ENCODE assay signal across 22 mouse cellular contexts in genomic region chr12:111911796-111912195, GRCm38 (mm10). TPM values are rescaled to one million over a fixed set of nuclear protein-coding genes. Genes with fewer than 3 reads are reported as not detected.
A peak's percentile ranks its signal among the peaks of the same experiment; 100 is the strongest.
DNase-seq lines count a peak whose midpoint lies in the region; ATAC-seq and TF ChIP-seq lines count a peak whose summit lies in the region.
"Had no signal": no experiment of that assay in that cellular context is flagged by ENCODE, and none has a peak within 500 bp of the region (broad histone marks: within the 10 kb centered on the region; RNA-seq: fewer than 3 reads in every experiment).

No protein-coding gene starts in this region.

- no peaks in the 10 kb centered on the region for H3K79me2 ChIP-seq in heart, adult 2 months (replicated peaks; ENCODE audit: control insufficient read depth, insufficient read depth, low read length)

- intact Hi-C loops in heart, adult 2 months (cut with DNase I) = loop anchor here (2.0 kb wide), 1 partner anchor 33 kb away; no protein-coding TSS in a partner anchor

- no peak for TF ChIP-seq EP300 in heart, adult 2 months (IDR thresholded peaks at IDR 0.05; ENCODE audit: insufficient read depth, low read depth, low read length)

- TF ChIP-seq POLR2A in heart, adult 2 months (IDR thresholded peaks at IDR 0.05; ENCODE audit: insufficient read depth, low read depth, low read length) = no peak

- no peaks in the 10 kb centered on the region for H3K36me3 ChIP-seq in heart, adult 2 months (ENCODE audit: control insufficient read depth, insufficient read depth, low read length)
- no peaks in the 10 kb centered on the region for H3K36me3 ChIP-seq in splenic B cell, adult 2 months (ENCODE audit: control insufficient read depth, insufficient read depth, low read length, poor library complexity, severe bottlenecking)
- H3K36me3 ChIP-seq: embryonic facial prominence, embryonic 10.5 days; forebrain, embryonic 12.5 days; hindbrain, embryonic 15.5 days had no signal

- no peak for DNase-seq in heart, adult 2 months
- DNase-seq in heart, adult 18-20 months = no peak
- peak; percentile 60 for DNase-seq in CD4-positive, CD25-positive, alpha-beta regulatory T cell, adult 2 months (ENCODE audit: low read depth, low spot score)
- peak; percentile 48 for DNase-seq in splenic B cell, adult 2 months (ENCODE audit: low read depth, low spot score)
- DNase-seq in frontal cortex, adult 2 months (ENCODE audit: extremely low spot score in 1 of 2, low spot score in 1 of 2) = no peak
- DNase-seq: adrenal gland, postnatal 10 days; cerebellum, adult 2 months; heart, postnatal 4 days; kidney, adult 8-10 months; kidney, postnatal 14 days; lung, adult 18-20 months; lung, postnatal 14 days; right cerebral cortex, postnatal 14 days had no signal

- no peak overlapping the region for H3K4me3 ChIP-seq in heart, adult 2 months
- H3K4me3 ChIP-seq: embryonic facial prominence, embryonic 10.5 days; forebrain, embryonic 12.5 days; hindbrain, embryonic 15.5 days; layer of hippocampus, adult 2 months had no signal

- peaks cover 12% of the 10 kb centered on the region for H3K4me1 ChIP-seq in heart, adult 2 months (ENCODE audit: control insufficient read depth, insufficient read depth, low read length)

- no peaks in the 10 kb centered on the region for H3K27me3 ChIP-seq in heart, adult 2 months (ENCODE audit: control insufficient read depth, insufficient read depth, low read length)
- H3K27me3 ChIP-seq in splenic B cell, adult 2 months (ENCODE audit: control insufficient read depth, insufficient read depth, low read length, poor library complexity, severe bottlenecking) = no peaks in the 10 kb centered on the region
- H3K27me3 ChIP-seq: hindbrain, embryonic 15.5 days had no signal

- peak overlapping the region; percentile 10; the same call in 1 of the 2 replicates for H3K27ac ChIP-seq in heart, adult 2 months
- H3K27ac ChIP-seq: embryonic facial prominence, embryonic 10.5 days; forebrain, embryonic 12.5 days; hindbrain, embryonic 15.5 days; layer of hippocampus, adult 2 months had no signal

- peak; percentile 41 for ATAC-seq in inflammation-experienced regulatory T-cells, adult 6 months
- no peak for ATAC-seq in cerebellum, adult (ENCODE audit: insufficient number of reproducible peaks, low FRiP score, low TSS enrichment)
- ATAC-seq: midbrain, embryonic 16.5 days had no signal

- H3K9ac ChIP-seq in heart, adult 2 months (ENCODE audit: low read depth, low read length) = no peak overlapping the region
- H3K9ac ChIP-seq: forebrain, embryonic 12.5 days; hindbrain, embryonic 15.5 days had no signal

- no peak for TF ChIP-seq CTCF in heart, adult 2 months (IDR thresholded peaks at IDR 0.05)

- 84% methylated on average over 2 of the region's 2 CpGs for WGBS in heart, adult 2 months

RNA-seq across cellular contexts. Expression of gene Ppp1r13b, which starts 3.9 kb away (rescaled TPM):
- total RNA-seq in heart, adult 2 months (2021) = 10 to 100 TPM; 18.0 to 18.1 TPM
- 11.8 and 16.6 TPM in 2 replicates for polyA plus RNA-seq in heart, adult 2 months (2012; rRNA removed)
- total RNA-seq in heart, adult 18-20 months (2021) = 10 to 100 TPM; 16.9 to 17.8 TPM
- 10 to 100 TPM in 1 of 3 experiments, 1 to 10 TPM in 2; 4.1 to 12.6 (median 8.6) TPM for polyA plus RNA-seq in inflammation-experienced regulatory T-cells, adult 6 months (2017; shearing (Covaris generic))
- 37.6 and 37.9 TPM in 2 replicates for polyA plus RNA-seq in frontal cortex, adult 2 months (2012; rRNA removed)

RNA-seq across cellular contexts. Expression of gene Atp5mpl, which starts 55.0 kb away (rescaled TPM):
- total RNA-seq in heart, adult 2 months (2021) = 1,000 to 10,000 TPM; 1,131 to 1,298 TPM
- 163 and 316 TPM in 2 replicates for polyA plus RNA-seq in heart, adult 2 months (2012; rRNA removed)
- 1,000 to 10,000 TPM; 1,322 to 1,486 TPM for total RNA-seq in heart, adult 18-20 months (2021)
- 100 to 1,000 TPM; 235 to 309 (median 282) TPM for polyA plus RNA-seq in inflammation-experienced regulatory T-cells, adult 6 months (2017; shearing (Covaris generic))
- polyA plus RNA-seq in frontal cortex, adult 2 months (2012; rRNA removed) = 259 and 293 TPM in 2 replicates

RNA-seq across cellular contexts. Expression of gene Tdrd9, which starts 59.6 kb away (rescaled TPM):
- under 1 TPM in 1 of 2 experiments, not detected in 1; 0.09 TPM for total RNA-seq in heart, adult 2 months (2021)
- polyA plus RNA-seq in heart, adult 2 months (2012; rRNA removed) = 0.10 and 0.15 TPM in 2 replicates
- total RNA-seq in heart, adult 18-20 months (2021) = under 1 TPM; 0.22 to 0.54 TPM
- under 1 TPM in 1 of 3 experiments, not detected in 2; 0.10 TPM for polyA plus RNA-seq in inflammation-experienced regulatory T-cells, adult 6 months (2017; shearing (Covaris generic))
- polyA plus RNA-seq in frontal cortex, adult 2 months (2012; rRNA removed) = 0.84 and 1.3 TPM in 2 replicates
- total RNA-seq: neutrophil, adult 5-6 weeks had no signal
- polyA plus RNA-seq: spleen, adult 2 months had no signal

Comparison
In these comparisons a context has a peak if more than half of its experiments do, and no peak if none do; other contexts are left out.
1. DNase-seq: peak in CD4-positive, CD25-positive, alpha-beta regulatory T cell, adult 2 months (single experiment) and splenic B cell, adult 2 months (single experiment); none in heart, adult 2 months (0 of 2), heart, adult 18-20 months (0 of 2) and frontal cortex, adult 2 months (0 of 2).